Mouse (Mus musculus) liver, adult 10 weeks (tissue): Measurements from ENCODE around the gene Fam92b. TPM values are rescaled to one million over a fixed set of nuclear protein-coding genes. Genes with fewer than 3 reads are reported as not detected.

Experiments used
- polyA plus RNA-seq: library from polyadenylated mRNA; stranded (reverse); fragments of 350-450 nt; fragmentation: Illumina TruSeq; extraction: RNeasy Lipid Tissue Mini Kit (QIAGEN cat#74804); gene quantifications from one replicate; pipeline ENCODE4 v1.2.3, GENCODE M21; 2014; ENCODE audit warnings: low read depth, low replicate concordance

Gene Fam92b
- polyA plus RNA-seq = not detected

DNA sequence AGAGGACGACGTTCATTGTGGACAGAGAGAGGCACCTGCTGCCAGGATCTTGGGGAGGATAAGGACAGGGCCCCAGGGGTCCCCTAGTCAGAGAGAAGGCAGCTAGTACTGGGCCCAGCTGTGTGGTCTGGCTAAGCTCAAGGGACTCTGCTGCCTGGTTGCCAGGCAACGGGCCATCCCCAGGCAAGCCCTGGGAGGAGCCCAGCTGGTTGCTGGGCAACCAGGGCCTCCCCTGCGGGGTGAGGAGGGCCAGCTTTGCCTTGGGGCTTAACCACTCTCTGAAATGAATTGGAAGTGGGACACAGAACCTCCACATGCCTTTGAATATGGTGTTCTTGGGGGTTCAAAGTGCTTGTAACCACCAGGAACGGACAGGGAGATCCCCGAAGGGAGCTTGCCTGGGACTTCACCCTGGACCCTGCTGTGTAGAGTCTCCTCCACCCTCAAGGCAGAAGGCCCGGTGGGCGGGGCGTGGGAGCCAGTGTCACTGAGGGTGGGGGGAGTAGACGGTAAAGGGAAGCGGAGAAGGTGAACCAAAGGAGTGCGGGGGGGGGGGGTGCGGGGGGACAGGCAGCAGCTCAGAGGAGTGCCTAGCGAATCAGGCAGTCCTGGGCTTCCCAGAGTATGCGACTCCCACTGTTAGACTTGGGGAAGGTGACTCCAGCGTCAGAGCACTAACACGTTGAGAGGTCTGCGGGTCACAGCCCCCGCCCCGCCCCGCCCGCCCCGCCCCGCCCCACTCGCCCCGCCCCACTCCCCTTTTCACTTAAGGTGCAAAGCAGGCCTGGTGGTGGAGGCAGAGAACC is at the start of gene Fam92b:
Fam92b (minus strand) TSS at position 149 of the 806 bp plus-strand sequence.

Other genes starting within 250 kb of the Fam92b start
- 0.13 TPM for gene Crispld2, start 185.0 kb downstream of the Fam92b start, polyA plus RNA-seq
- gene Zdhhc7, start 76.0 kb downstream of the Fam92b start, polyA plus RNA-seq = 1.5 TPM
- 1.6 TPM for gene 6430548M08Rik, start 63.3 kb downstream of the Fam92b start, polyA plus RNA-seq
- gene Gse1, start 51.0 kb upstream of the Fam92b start, polyA plus RNA-seq = 0.72 TPM